Mouse (Mus musculus) urinary bladder, postnatal 14 days (tissue): ENCODE measurements around the gene Gm13762.
"Not testable (repeated sequence)": the region's sequence is repeated elsewhere in the genome, so short reads cannot be mapped to it uniquely, and the experiment has no call there.

Experiments used
- DNase-seq: peaks from one replicate; pipeline ENCODE4 v3.0.0; 2021; ENCODE audit warnings: low spot score

Gene Gm13762

DNA sequence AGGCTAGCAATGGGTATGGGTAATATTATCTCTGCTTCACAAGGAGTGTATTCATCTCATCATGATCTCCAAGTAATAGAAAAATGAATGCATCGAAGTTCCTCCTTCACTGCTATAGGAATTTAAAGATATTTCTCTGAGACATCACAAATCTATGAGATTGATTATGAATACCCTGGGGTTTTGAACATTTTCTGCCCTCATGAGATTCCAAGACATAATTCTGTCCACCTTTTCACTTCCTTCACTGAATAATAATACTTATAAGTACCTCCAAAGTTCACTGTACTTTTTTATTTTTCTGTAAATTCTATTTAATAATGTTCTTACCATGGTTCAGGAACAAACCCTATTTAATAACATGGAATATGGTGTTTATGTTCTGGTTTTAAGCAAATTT is at the start of gene Gm13762:
Gene Gm13762 (minus strand): TSS at position 101 of the 400 bp plus-strand sequence.
- no peak for DNase-seq

GRCm38 (mm10) chr2:89021436-89021835 is 41.4 kb upstream of the Gm13762 start:
- not testable (repeated sequence) for DNase-seq

- no peak for DNase-seq
Observed at GRCm38 (mm10) chr2:89018240-89018639, 38.2 kb upstream of the Gm13762 start, which contains the start of gene Olfr1216. Gene Olfr1216 (minus strand): TSS chr2:89018340.

DNA sequence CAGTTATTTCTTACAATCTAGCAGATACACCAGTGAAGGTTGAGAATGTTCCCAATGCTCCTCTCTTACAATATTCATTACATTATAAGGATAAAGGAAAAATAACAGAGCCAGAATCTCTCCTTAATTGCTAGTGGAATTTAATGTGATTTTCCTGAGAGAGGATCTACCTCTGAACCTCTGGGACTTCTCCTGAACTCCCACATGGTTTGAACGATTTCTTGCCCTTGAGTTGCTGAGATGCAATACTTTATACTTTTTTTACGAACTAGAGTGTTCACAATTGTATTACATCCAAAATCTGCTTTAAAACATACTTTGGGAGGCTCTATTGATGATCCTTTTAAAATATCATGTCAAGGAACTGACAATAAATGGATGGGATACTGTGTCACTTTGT is 26.8 kb upstream of the Gm13762 start, which contains the start of gene Olfr1215:
Gene Olfr1215 (minus strand): TSS at position 101 of the 400 bp plus-strand sequence.
- DNase-seq: no peak

DNA sequence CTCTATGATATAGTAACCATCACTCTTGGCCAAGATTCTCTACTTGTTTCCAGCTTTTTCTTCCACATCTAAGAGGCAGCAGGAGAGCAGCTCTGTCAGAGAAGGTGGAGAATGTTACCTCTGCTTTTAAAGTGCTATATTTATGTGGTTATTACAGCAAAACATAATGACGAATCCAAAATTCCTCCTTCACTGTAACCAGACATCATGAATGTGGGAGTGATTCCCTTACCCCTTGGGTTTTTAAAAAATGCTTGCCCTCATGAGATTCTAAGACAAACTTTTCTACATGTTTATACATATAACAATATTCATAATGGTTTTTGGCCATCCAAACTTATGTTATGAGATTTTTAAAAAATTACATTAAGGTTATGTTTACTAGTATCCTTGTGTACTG is 12.5 kb upstream of the Gm13762 start, which contains the start of gene Olfr1214:
Gene Olfr1214 (minus strand): TSS at position 101 of the 400 bp plus-strand sequence.
- DNase-seq: no peak

GRCm38 (mm10) chr2:88953669-88954068 is 26.4 kb downstream of the Gm13762 start, which contains the start of gene Olfr1212:
Gene Olfr1212 (plus strand): TSS chr2:88953969.
- no peak for DNase-seq

DNA sequence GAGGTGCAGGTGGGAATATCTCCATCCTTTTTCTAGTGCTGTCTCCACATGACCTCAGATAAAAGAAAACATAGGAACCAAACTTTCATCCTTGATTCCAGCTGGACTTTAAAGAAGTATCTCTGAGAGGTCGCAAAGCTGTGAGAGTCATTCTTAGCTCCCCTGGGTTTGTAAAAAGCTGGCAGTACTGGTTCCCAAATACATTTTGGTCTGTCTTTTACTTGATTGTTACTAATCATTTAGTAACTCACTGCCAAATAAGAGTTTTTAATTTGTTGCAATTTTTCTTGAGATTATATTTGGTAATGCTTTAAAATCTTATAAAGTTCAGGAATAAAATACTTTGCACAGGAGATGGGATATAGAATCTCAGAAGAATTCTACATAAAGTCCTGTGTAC is 42.1 kb downstream of the Gm13762 start, which contains the start of gene Olfr1211:
Gene Olfr1211 (minus strand): TSS at position 101 of the 400 bp plus-strand sequence.
- no peak for DNase-seq
